ENCODE assay signal across 9 mouse cellular contexts in genomic region chr6:94040093-94040492, GRCm38 (mm10).
DNase-seq lines count a peak whose midpoint lies in the region; ATAC-seq and TF ChIP-seq lines count a peak whose summit lies in the region.
"Had no signal": no experiment of that assay in that cellular context is flagged by ENCODE, and none has a peak within 500 bp of the region (broad histone marks: within the 10 kb centered on the region; RNA-seq: fewer than 3 reads in every experiment).

No protein-coding gene starts in this region.

- no peak overlapping the region for H3K4me2 ChIP-seq in heart, postnatal 0 days (ENCODE audit: low read depth, low read length)
- H3K4me2 ChIP-seq in lung, embryonic 14.5 days: no peak overlapping the region
- H3K4me2 ChIP-seq in hindbrain, postnatal 0 days (ENCODE audit: low read depth, low read length): no peak overlapping the region
- H3K4me2 ChIP-seq: liver, embryonic 13.5 days had no signal

- H3K4me3 ChIP-seq in heart, postnatal 0 days (ENCODE audit: low read depth, low read length): no peak overlapping the region
- H3K4me3 ChIP-seq in heart, embryonic 10.5 days: no peak overlapping the region
- no peak overlapping the region for H3K4me3 ChIP-seq in lung, embryonic 14.5 days (ENCODE audit: low read depth, low read length)
- H3K4me3 ChIP-seq in lung, adult 2 months (replicated peaks; ENCODE audit: extremely low read depth, low read depth, low read length): no peak overlapping the region
- H3K4me3 ChIP-seq in hindbrain, postnatal 0 days (ENCODE audit: low read length): no peak overlapping the region
- H3K4me3 ChIP-seq: liver, embryonic 13.5 days had no signal

- 55% methylated on average over 2 of the region's 2 CpGs for WGBS in heart, postnatal 0 days
- WGBS in heart, embryonic 10.5 days: 56% methylated on average over 2 of the region's 2 CpGs
- WGBS in lung, embryonic 14.5 days: 55% methylated on average over 2 of the region's 2 CpGs
- WGBS in lung, adult 2 months: 58% methylated on average over 2 of the region's 2 CpGs
- WGBS in hindbrain, postnatal 0 days: 62% methylated on average over 2 of the region's 2 CpGs

- DNase-seq in heart, postnatal 0 days (ENCODE audit: low spot score): no peak
- no peak for DNase-seq in heart, embryonic 10.5 days (ENCODE audit: low spot score)
- DNase-seq in lung, embryonic 14.5 days: peak; percentile 79
- DNase-seq in lung, adult 2 months: no peak
- peak; percentile 45 for DNase-seq in NIH3T3 (ENCODE audit: low read depth)
- DNase-seq in hindbrain, postnatal 0 days (ENCODE audit: low spot score): peak; percentile 78
- no peak for DNase-seq in spleen, adult 12 weeks (ENCODE audit: low spot score)
- DNase-seq in spleen, postnatal 4 days (ENCODE audit: low spot score in 2 of 2): no peak
- DNase-seq: liver, embryonic 13.5 days had no signal

- no peaks in the 10 kb centered on the region for H3K36me3 ChIP-seq in heart, postnatal 0 days (replicated peaks; ENCODE audit: control insufficient read depth, insufficient read depth, low read length)
- no peaks in the 10 kb centered on the region for H3K36me3 ChIP-seq in heart, embryonic 10.5 days
- H3K36me3 ChIP-seq in lung, embryonic 14.5 days (ENCODE audit: insufficient read depth): no peaks in the 10 kb centered on the region
- no peaks in the 10 kb centered on the region for H3K36me3 ChIP-seq in hindbrain, postnatal 0 days (ENCODE audit: insufficient read depth, low read length)
- H3K36me3 ChIP-seq: liver, embryonic 13.5 days had no signal

- H3K27ac ChIP-seq in heart, postnatal 0 days (ENCODE audit: low read depth): no peak overlapping the region
- H3K27ac ChIP-seq in heart, embryonic 10.5 days: no peak overlapping the region
- no peak overlapping the region for H3K27ac ChIP-seq in lung, embryonic 14.5 days (ENCODE audit: low read depth)
- H3K27ac ChIP-seq in hindbrain, postnatal 0 days: no peak overlapping the region
- H3K27ac ChIP-seq: liver, embryonic 13.5 days had no signal

- TF ChIP-seq POLR2A in lung, adult 2 months (IDR thresholded peaks at IDR 0.05; ENCODE audit: borderline replicate concordance, extremely low read depth, low read depth, low read length): no peak

- H3K27me3 ChIP-seq in heart, postnatal 0 days (ENCODE audit: control insufficient read depth, insufficient read depth, low read length): no peaks in the 10 kb centered on the region
- no peaks in the 10 kb centered on the region for H3K27me3 ChIP-seq in heart, embryonic 10.5 days (ENCODE audit: insufficient read depth, poor library complexity, severe bottlenecking)
- H3K27me3 ChIP-seq in lung, embryonic 14.5 days (ENCODE audit: insufficient read depth, low read length): no peaks in the 10 kb centered on the region
- H3K27me3 ChIP-seq in hindbrain, postnatal 0 days (ENCODE audit: insufficient read depth, low read length): no peaks in the 10 kb centered on the region
- H3K27me3 ChIP-seq: liver, embryonic 13.5 days had no signal

- no peak for TF ChIP-seq EP300 in heart, postnatal 0 days (IDR thresholded peaks at IDR 0.05; ENCODE audit: low read depth)

- H3K4me1 ChIP-seq in heart, postnatal 0 days (ENCODE audit: control insufficient read depth, insufficient read depth): peaks cover 11% of the 10 kb centered on the region
- H3K4me1 ChIP-seq in heart, embryonic 10.5 days: peaks cover 14% of the 10 kb centered on the region
- H3K4me1 ChIP-seq in lung, embryonic 14.5 days (ENCODE audit: insufficient read depth): no peaks in the 10 kb centered on the region
- no peaks in the 10 kb centered on the region for H3K4me1 ChIP-seq in lung, adult 2 months (ENCODE audit: control insufficient read depth, insufficient read depth, low read length)
- no peaks in the 10 kb centered on the region for H3K4me1 ChIP-seq in hindbrain, postnatal 0 days (ENCODE audit: insufficient read depth, low read length)
- H3K4me1 ChIP-seq: liver, embryonic 13.5 days had no signal

- peak; percentile 61 for TF ChIP-seq CTCF in heart, postnatal 0 days (IDR thresholded peaks at IDR 0.05; ENCODE audit: low read depth)
- TF ChIP-seq CTCF in lung, embryonic 14.5 days (IDR thresholded peaks at IDR 0.05; ENCODE audit: low read depth): peak; percentile 68
- TF ChIP-seq CTCF in lung, adult 2 months (IDR thresholded peaks at IDR 0.05; ENCODE audit: insufficient read depth, low read length): no peak; the same call in 1 of the 2 replicates
- peak; percentile 75 for TF ChIP-seq CTCF in hindbrain, postnatal 0 days (IDR thresholded peaks at IDR 0.05; ENCODE audit: low read depth)

- H3K9me3 ChIP-seq in heart, postnatal 0 days (replicated peaks; ENCODE audit: control insufficient read depth, low read length): no peaks in the 10 kb centered on the region
- H3K9me3 ChIP-seq in heart, embryonic 10.5 days: no peaks in the 10 kb centered on the region
- H3K9me3 ChIP-seq in lung, embryonic 14.5 days (ENCODE audit: low read depth, low read length): no peaks in the 10 kb centered on the region
- no peaks in the 10 kb centered on the region for H3K9me3 ChIP-seq in hindbrain, postnatal 0 days (ENCODE audit: low read length)
- H3K9me3 ChIP-seq: liver, embryonic 13.5 days had no signal

- no peak for ATAC-seq in heart, postnatal 0 days (ENCODE audit: insufficient read depth, low read depth)
- ATAC-seq in lung, embryonic 14.5 days (ENCODE audit: insufficient read depth): no peak
- no peak for ATAC-seq in hindbrain, postnatal 0 days

- no peak overlapping the region for H3K9ac ChIP-seq in heart, postnatal 0 days (replicated peaks; ENCODE audit: low read depth, low read length)
- H3K9ac ChIP-seq in lung, embryonic 14.5 days: no peak overlapping the region
- H3K9ac ChIP-seq in hindbrain, postnatal 0 days (replicated peaks; ENCODE audit: low read length): no peak overlapping the region
- H3K9ac ChIP-seq: liver, embryonic 13.5 days had no signal

Comparison
In these comparisons a context has a peak if more than half of its experiments do, and no peak if none do; other contexts are left out.
1. DNase-seq: peak in lung, embryonic 14.5 days (single experiment), NIH3T3 (single experiment) and hindbrain, postnatal 0 days (single experiment); none in heart, postnatal 0 days (single experiment), heart, embryonic 10.5 days (single experiment), lung, adult 2 months (single experiment), spleen, adult 12 weeks (single experiment) and spleen, postnatal 4 days (0 of 2).